Mouse (Mus musculus) central nervous system, embryonic 14 days (tissue): ENCODE results near the gene Cd24a. TPM values are rescaled to one million over a fixed set of nuclear protein-coding genes. Genes with fewer than 3 reads are reported as not detected.

Experiments used
- polyA plus RNA-seq: library from polyadenylated mRNA; depleted of rRNA; stranded (reverse); fragments of >200 nt; gene quantifications from 2 replicates; pipeline ENCODE4 v1.2.3, GENCODE M21; 2012; rRNA removed

The Cd24a gene
- polyA plus RNA-seq = 943 and 1,135 TPM in 2 replicates

DNA sequence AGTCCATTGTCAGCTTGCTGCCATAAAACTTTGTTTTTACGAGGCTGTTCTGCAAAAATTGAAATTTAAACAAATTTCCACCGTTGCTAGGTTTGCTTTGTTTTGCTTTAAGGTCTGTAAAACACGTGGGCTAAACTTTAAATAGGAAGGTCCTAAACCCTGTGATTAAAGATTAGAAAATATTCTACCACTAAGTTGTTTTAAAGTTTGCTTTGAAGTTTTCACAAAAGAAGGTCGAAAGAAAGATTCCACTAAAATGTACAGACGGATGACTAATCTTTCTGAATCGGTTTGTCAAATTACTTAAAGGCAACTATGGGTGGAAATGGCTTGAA lies at the start of gene Cd24a:
Cd24a (plus strand) TSS at position 288 of the 335 bp plus-strand sequence.

DNA sequence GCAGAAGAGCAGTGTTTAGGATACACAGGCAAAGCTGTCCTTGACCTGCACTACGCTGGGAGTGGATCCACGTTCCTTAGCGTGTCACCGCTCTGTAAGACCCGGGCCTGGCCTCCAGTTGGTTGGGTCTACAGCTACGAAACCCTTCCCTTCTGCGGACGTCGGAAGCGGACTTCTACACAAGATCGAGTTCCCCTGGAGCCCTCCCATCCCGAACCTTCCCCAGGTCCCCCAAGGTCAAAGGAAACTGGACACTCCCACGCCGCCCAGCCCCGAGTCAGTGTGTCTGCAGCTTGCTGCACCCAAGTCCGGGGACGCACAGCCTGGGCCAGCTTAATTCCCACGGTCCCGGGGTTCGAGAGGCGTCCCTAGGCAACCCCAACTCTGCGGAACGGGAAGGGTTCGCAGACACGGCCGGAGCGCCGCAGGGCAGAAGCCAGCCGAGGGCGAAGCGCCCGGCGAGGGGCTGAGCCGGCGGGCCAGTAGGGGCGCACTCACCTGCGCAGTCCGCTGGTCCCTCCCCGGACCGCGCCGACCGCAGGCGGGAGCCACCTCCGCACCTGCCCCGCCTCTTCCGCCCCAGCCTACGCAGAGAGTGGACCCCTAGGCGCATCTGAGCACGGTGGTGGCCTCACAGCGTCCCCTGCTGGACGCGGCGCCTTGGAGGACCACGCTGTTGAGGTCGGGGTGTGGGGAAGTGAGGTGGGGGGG lies 37.5 kb upstream of the Cd24a start, which contains the start of gene 1700021F05Rik:
1700021F05Rik (minus strand) TSS at position 553 of the 711 bp plus-strand sequence.

Other genes starting within 250 kb of the Cd24a start
- gene Bend3, start 99.5 kb upstream of the Cd24a start, polyA plus RNA-seq = 10.5 TPM in 2 replicates
- gene Gm9803, start 54.2 kb upstream of the Cd24a start, polyA plus RNA-seq = 6.2 and 9.5 TPM in 2 replicates
- 22.5 and 23.7 TPM in 2 replicates for gene 1700021F05Rik, start 37.3 kb upstream of the Cd24a start, polyA plus RNA-seq